Mouse (Mus musculus): ENCODE measurements around the gene Cmip. TPM values are rescaled to one million over a fixed set of nuclear protein-coding genes. Genes with fewer than 3 reads are reported as not detected.

Gene Cmip
- polyA plus RNA-seq, 1 experiment from 2014 or later: 106 TPM

- Histone ChIP-seq H3K4me2 (ENCODE audit: low read length) (no peak overlapping the region), H3K27me3 (ENCODE audit: control insufficient read depth, insufficient read depth, low read length) (peaks cover 23% of the 10 kb centered on the region), H3K4me1 (ENCODE audit: control insufficient read depth, insufficient read depth, low read length) (0 out of 2 replicates have a peak, but pooled peaks cover 8% of the 10 kb centered on the region), H3K9ac (replicated peaks; ENCODE audit: low read length) (no peak overlapping the region), H3K36me3 (ENCODE audit: control insufficient read depth, insufficient read depth, low read length) (no peaks in the 10 kb centered on the region), H3K9me3 (ENCODE audit: control insufficient read depth, low read length) (no peaks in the 10 kb centered on the region), H3K4me3 (replicated peaks; ENCODE audit: low read depth, low read length) (no peak overlapping the region), H3K27ac (replicated peaks; ENCODE audit: low read depth, low read length) (no peak overlapping the region)
- ATAC-seq (ENCODE audit: low FRiP score, low TSS enrichment) (no peak), DNase-seq (no peak)
- 91% methylated on average over 6 of the region's 6 CpGs for WGBS
These were observed 244.5 kb downstream of the Cmip start for GRCm38 (mm10) chr8:117501323-117501722.

GRCm38 (mm10) chr8:117503405-117504069 lies 246.7 kb downstream of the Cmip start:
- Histone ChIP-seq H3K27ac (replicated peaks; ENCODE audit: low read depth, low read length) (no peak overlapping the region), H3K27me3 (ENCODE audit: control insufficient read depth, insufficient read depth, low read length) (peaks cover 10% of the 10 kb centered on the region), H3K9me3 (ENCODE audit: control insufficient read depth, low read length) (no peaks in the 10 kb centered on the region), H3K4me2 (ENCODE audit: low read length) (no peak overlapping the region), H3K9ac (replicated peaks; ENCODE audit: low read length) (no peak overlapping the region), H3K36me3 (ENCODE audit: control insufficient read depth, insufficient read depth, low read length) (no peaks in the 10 kb centered on the region), H3K4me3 (replicated peaks; ENCODE audit: low read depth, low read length) (no peak overlapping the region), H3K4me1 (ENCODE audit: control insufficient read depth, insufficient read depth, low read length) (0 out of 2 replicates have a peak, but pooled peaks cover under 1% of the 10 kb centered on the region)
- 47% methylated on average over 13 of the region's 13 CpGs for WGBS
- ATAC-seq (ENCODE audit: low FRiP score, low TSS enrichment): no peak
- DNase-seq: no peak

- ATAC-seq (ENCODE audit: low FRiP score, low TSS enrichment): no peak
- no peaks in the 10 kb centered on the region for H3K36me3 ChIP-seq (ENCODE audit: control insufficient read depth, insufficient read depth, low read length)
- DNase-seq: no peak
- H3K27ac ChIP-seq (replicated peaks; ENCODE audit: low read depth, low read length): no peak overlapping the region
- no peaks in the 10 kb centered on the region for H3K4me1 ChIP-seq (ENCODE audit: control insufficient read depth, insufficient read depth, low read length)
- no peak overlapping the region for H3K9ac ChIP-seq (replicated peaks; ENCODE audit: low read length)
- H3K9me3 ChIP-seq (ENCODE audit: control insufficient read depth, low read length): no peaks in the 10 kb centered on the region
- no peak overlapping the region for H3K4me2 ChIP-seq (ENCODE audit: low read length)
- no peaks in the 10 kb centered on the region for H3K27me3 ChIP-seq (ENCODE audit: control insufficient read depth, insufficient read depth, low read length)
- WGBS: 93% methylated on average over 8 of the region's 8 CpGs
- H3K4me3 ChIP-seq (replicated peaks; ENCODE audit: low read depth, low read length): no peak overlapping the region
These were observed 250.8 kb downstream of the Cmip start for GRCm38 (mm10) chr8:117507703-117508102.

Small RNAs within 50 kb of the gene (microRNA-seq; reads per million reads assigned to microRNA genes)
- not detected for gene Mir7077
- gene Mir7078: not detected

Other genes with a start within 250 kb of the Cmip start
- 0.12 TPM in 1 of 2 replicates, not detected in the other for gene Pkd1l2, start 174.6 kb upstream of the Cmip start, polyA plus RNA-seq (2014; fragmentation: Nextera tagmentation; extraction: Ambion mirVana)
- gene Bco1, start 161.2 kb upstream of the Cmip start, polyA plus RNA-seq (2014; fragmentation: Nextera tagmentation; extraction: Ambion mirVana): 0.18 TPM in 1 of 2 replicates, not detected in the other
- gene Gan, start 98.9 kb upstream of the Cmip start, polyA plus RNA-seq (2014; fragmentation: Nextera tagmentation; extraction: Ambion mirVana): 4.9 and 7.1 TPM in 2 replicates
- 0.62 and 1.2 TPM in 2 replicates for gene Plcg2, start 241.2 kb downstream of the Cmip start, polyA plus RNA-seq (2014; fragmentation: Nextera tagmentation; extraction: Ambion mirVana)